Mouse (Mus musculus) gastrocnemius, adult 8-10 months (tissue): ENCODE results near the gene Notch1. TPM values are rescaled to one million over a fixed set of nuclear protein-coding genes. Genes with fewer than 3 reads are reported as not detected.
A peak's percentile ranks its signal among the peaks of the same experiment; 100 is the strongest.

Experiments
- DNase-seq, 2 experiments: peaks; one replicate each; pipeline ENCODE4 v3.0.0; 2022; ENCODE audit warnings: low spot score in 2 of 2
- total RNA-seq, 4 experiments: library from RNA; stranded (reverse); gene quantifications; 2 replicates each; pipeline ENCODE4 v1.2.4; 2022

The Notch1 gene
- total RNA-seq, 4 experiments from 2014 or later, result 4.9 to 7.0 (median 5.2) TPM

- DNase-seq, result no peak
Observed at GRCm38 (mm10) chr2:26482824-26483223, 33.6 kb downstream of the Notch1 start.

GRCm38 (mm10) chr2:26481724-26482495, 34.6 kb downstream of the Notch1 start:
- no peak for DNase-seq

- no peak for DNase-seq
Observed at GRCm38 (mm10) chr2:26480911-26481310, 35.6 kb downstream of the Notch1 start.

GRCm38 (mm10) chr2:26478685-26479205, 37.7 kb downstream of the Notch1 start:
- DNase-seq, result no peak

GRCm38 (mm10) chr2:26477911-26478310, 38.6 kb downstream of the Notch1 start:
- no peak for DNase-seq

GRCm38 (mm10) chr2:26475505-26476430, 40.7 kb downstream of the Notch1 start:
- DNase-seq, result no peak

- DNase-seq, result no peak
Observed at GRCm38 (mm10) chr2:26474789-26475504, 41.5 kb downstream of the Notch1 start.

- DNase-seq, result no peak
Observed at GRCm38 (mm10) chr2:26472312-26473090, 44.0 kb downstream of the Notch1 start.

- no peak for DNase-seq
Observed at GRCm38 (mm10) chr2:26471652-26472285, 44.7 kb downstream of the Notch1 start.

- no peak for DNase-seq
Observed at GRCm38 (mm10) chr2:26470967-26471366, 45.5 kb downstream of the Notch1 start.

GRCm38 (mm10) chr2:26468376-26468775, 48.1 kb downstream of the Notch1 start:
- no peak for DNase-seq

GRCm38 (mm10) chr2:26463412-26463811, 53.1 kb downstream of the Notch1 start:
- no peak for DNase-seq

GRCm38 (mm10) chr2:26462980-26463379, 53.5 kb downstream of the Notch1 start:
- no peak for DNase-seq

GRCm38 (mm10) chr2:26461667-26462066, 54.8 kb downstream of the Notch1 start:
- DNase-seq, result no peak

- DNase-seq, result no peak
Observed at GRCm38 (mm10) chr2:26460837-26461236, 55.6 kb downstream of the Notch1 start.

- DNase-seq, result no peak
Observed at GRCm38 (mm10) chr2:26460097-26460646, 56.3 kb downstream of the Notch1 start.

GRCm38 (mm10) chr2:26459478-26459877, 57.0 kb downstream of the Notch1 start:
- no peak for DNase-seq

- peak; percentile 35 to 51 for DNase-seq
Observed at GRCm38 (mm10) chr2:26458402-26459124, 57.9 kb downstream of the Notch1 start.
